Mouse (Mus musculus) embryonic facial prominence, embryonic 15.5 days (tissue): ENCODE results near the gene 4930563M21Rik. TPM values are rescaled to one million over a fixed set of nuclear protein-coding genes. Genes with fewer than 3 reads are reported as not detected.
"Not testable (repeated sequence)": the region's sequence is repeated elsewhere in the genome, so short reads cannot be mapped to it uniquely, and the experiment has no call there.

Source experiments
- ATAC-seq: fragments of 200-750 bp; cut with Nextera tagmentation; 2 replicates; pipeline ENCODE4 v1.8.0; 2017; ENCODE audit warnings: low read depth, moderate TSS enrichment; ENCODE audit not compliant: insufficient number of reproducible peaks, low FRiP score, low TSS enrichment
- H3K27ac ChIP-seq: fragments of 300-500 bp; sonication (generic); replicated peaks from 2 replicates; pipeline ENCODE4 v1.5.1; 2015; ENCODE audit warnings: mild to moderate bottlenecking, inconsistent platforms
- H3K27me3 ChIP-seq: fragments of 300-500 bp; sonication (generic); 2 replicates; pipeline ENCODE4 v1.6.1; 2015; ENCODE audit warnings: inconsistent platforms
- H3K36me3 ChIP-seq: fragments of 300-500 bp; sonication (generic); 2 replicates; pipeline ENCODE4 v1.6.1; 2015; ENCODE audit warnings: mild to moderate bottlenecking, inconsistent platforms
- H3K4me1 ChIP-seq: fragments of 300-500 bp; sonication (generic); 2 replicates; pipeline ENCODE4 v1.6.1; 2015; ENCODE audit warnings: inconsistent platforms
- H3K4me2 ChIP-seq: fragments of 300-500 bp; sonication (generic); replicated peaks from 2 replicates; pipeline ENCODE4 v1.6.1; 2015; ENCODE audit warnings: mild to moderate bottlenecking, inconsistent platforms
- H3K4me3 ChIP-seq: fragments of 300-500 bp; sonication (generic); replicated peaks from 2 replicates; pipeline ENCODE4 v1.5.1; 2015; ENCODE audit warnings: mild to moderate bottlenecking, inconsistent platforms
- H3K9ac ChIP-seq: fragments of 300-500 bp; sonication (generic); 2 replicates; pipeline ENCODE4 v1.6.1; 2015; ENCODE audit warnings: inconsistent platforms
- H3K9me3 ChIP-seq: fragments of 300-500 bp; sonication (generic); replicated peaks from 2 replicates; pipeline ENCODE4 v1.6.1; 2016; ENCODE audit warnings: inconsistent platforms
- WGBS: fragments of 180-500 bp; shearing (Covaris S2); methylation state at CpG from one replicate; pipeline ENCODE4 v1.1.7; 2015; 5-methylcytosine and 5-hydroxymethylcytosine counted together
- polyA plus RNA-seq: library from polyadenylated mRNA; unstranded; fragments of >200 nt; fragmentation: Nextera tagmentation; extraction: Ambion mirVana; gene quantifications from 2 replicates; pipeline ENCODE4 v1.2.1, GENCODE M21; 2015

The 4930563M21Rik gene
- polyA plus RNA-seq, result not detected in 2 replicates

DNA sequence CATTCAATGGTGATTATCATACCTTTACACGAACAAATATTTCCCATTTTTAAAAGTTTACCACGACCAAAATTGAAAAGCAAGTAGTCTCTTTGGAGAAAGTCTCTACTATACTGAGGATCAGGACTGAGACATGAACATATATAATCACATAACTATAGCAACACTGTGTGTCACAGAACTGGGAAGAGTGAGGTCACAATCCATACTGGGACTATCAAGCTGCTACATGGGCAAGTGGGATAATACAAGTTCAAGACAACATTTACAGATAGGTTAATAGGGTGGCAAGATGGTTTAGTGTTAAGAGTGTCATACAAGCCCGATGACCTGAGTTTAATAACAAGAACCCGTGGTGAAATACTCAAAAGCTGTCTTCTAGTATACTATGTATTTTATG, at the start of gene 4930563M21Rik:
4930563M21Rik (minus strand) TSS at position 101 of the 400 bp plus-strand sequence.
- no peaks in the 10 kb centered on the region for H3K27me3 ChIP-seq

DNA sequence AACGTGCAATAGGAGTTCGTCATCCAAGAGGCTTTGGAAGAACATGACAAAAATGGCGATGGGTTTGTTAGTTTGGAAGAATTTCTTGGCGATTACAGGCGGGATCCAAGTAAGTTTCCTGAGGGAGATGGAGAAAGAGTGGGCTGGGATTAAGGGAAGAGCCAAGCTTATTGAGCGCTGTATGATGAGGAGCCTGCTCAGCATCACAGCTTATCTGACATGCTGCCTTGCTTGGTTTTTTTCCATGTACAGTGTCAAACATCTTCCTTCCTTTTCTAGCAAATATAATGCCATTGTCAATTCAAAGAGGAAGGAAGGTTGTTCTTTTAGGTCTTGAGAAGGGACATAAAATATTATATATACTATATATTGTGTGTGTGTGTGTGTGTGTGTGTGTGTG, 45.8 kb upstream of the 4930563M21Rik start:
- H3K27me3 ChIP-seq, result no peaks in the 10 kb centered on the region
- no peak for ATAC-seq
- H3K9ac ChIP-seq, result no peak overlapping the region
- peaks cover 51% of the 10 kb centered on the region for H3K36me3 ChIP-seq
- no peaks in the 10 kb centered on the region for H3K9me3 ChIP-seq
- H3K27ac ChIP-seq, result no peak overlapping the region
- H3K4me3 ChIP-seq, result no peak overlapping the region
- 85% methylated on average over 6 of the region's 6 CpGs for WGBS
- no peak overlapping the region for H3K4me2 ChIP-seq
- H3K4me1 ChIP-seq, result no peaks in the 10 kb centered on the region; the same call in 1 of the 2 replicates

More for the DNA sequence above, at the start of gene 4930563M21Rik:
- Histone ChIP-seq H3K4me1 (no peaks in the 10 kb centered on the region), H3K4me3 (no peak within 1 kb of the TSS), H3K9me3 (no peaks in the 10 kb centered on the region), H3K36me3 (no peaks in the 10 kb centered on the region), H3K9ac (no peak within 1 kb of the TSS), H3K4me2 (no peak within 1 kb of the TSS), H3K27ac (no peak within 1 kb of the TSS)
- no peak for ATAC-seq
- WGBS, result 78% methylated on average over 4 of the region's 4 CpGs

DNA sequence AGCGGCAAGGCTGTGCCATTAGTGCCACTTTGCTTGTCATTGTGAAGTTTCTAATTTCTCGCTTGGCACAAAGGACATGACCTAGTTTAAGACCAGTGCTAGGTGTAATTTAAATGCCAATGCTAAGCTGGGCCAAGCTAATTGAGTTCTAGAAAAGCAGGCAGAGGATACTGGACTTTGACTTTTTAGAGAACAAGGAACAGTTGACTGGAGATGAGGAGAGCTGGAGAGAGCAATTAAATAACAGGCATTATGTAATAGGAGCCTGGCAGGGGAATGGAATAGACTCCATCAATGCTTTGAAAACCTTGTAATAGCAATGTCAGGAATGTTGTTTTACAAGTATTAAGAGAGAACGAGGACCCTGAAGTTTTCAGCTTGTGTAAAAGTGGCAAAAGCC, 43.4 kb upstream of the 4930563M21Rik start:
- Histone ChIP-seq H3K27ac (no peak overlapping the region), H3K27me3 (no peaks in the 10 kb centered on the region), H3K4me2 (no peak overlapping the region), H3K4me1 (no peaks in the 10 kb centered on the region; the same call in 1 of the 2 replicates), H3K36me3 (peaks cover 33% of the 10 kb centered on the region), H3K9ac (no peak overlapping the region), H3K4me3 (no peak overlapping the region), H3K9me3 (no peaks in the 10 kb centered on the region)
- ATAC-seq, result no peak
- 75% methylated on average over 3 of the region's 3 CpGs for WGBS

DNA sequence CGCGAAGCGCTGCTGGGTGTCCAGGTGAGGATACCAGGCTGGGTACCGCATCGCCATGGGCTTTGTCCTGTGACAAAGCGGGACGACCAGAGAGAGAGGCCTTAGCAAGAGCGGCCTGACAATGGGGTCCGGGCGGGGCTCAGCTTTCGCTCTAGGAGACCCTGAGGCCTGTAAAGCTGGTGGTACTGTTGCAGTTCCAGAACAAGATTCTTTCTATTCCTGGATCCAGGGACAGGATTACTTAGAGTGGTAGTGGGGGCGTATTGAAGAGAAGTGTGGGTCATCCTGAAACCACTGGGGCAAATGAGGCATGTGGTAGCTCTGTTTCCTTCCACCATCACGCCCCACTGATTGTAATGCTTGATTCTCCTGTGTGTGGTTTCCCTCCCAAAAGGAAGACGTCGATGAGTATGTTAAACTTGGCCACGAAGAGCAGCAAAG, 31.9 kb upstream of the 4930563M21Rik start:
- no peak; the same call in 1 of the 2 replicates for ATAC-seq
- H3K36me3 ChIP-seq, result peaks cover 9% of the 10 kb centered on the region
- under 1% methylated on average over 16 of the region's 16 CpGs for WGBS
- peak overlapping the region; percentile 74 for H3K4me3 ChIP-seq
- H3K9me3 ChIP-seq, result no peaks in the 10 kb centered on the region
- peak overlapping the region; percentile 97 for H3K27ac ChIP-seq
- H3K4me1 ChIP-seq, result peaks cover 19% of the 10 kb centered on the region
- peak overlapping the region; percentile 55 for H3K4me2 ChIP-seq
- peak overlapping the region; percentile 97 for H3K9ac ChIP-seq
- H3K27me3 ChIP-seq, result no peaks in the 10 kb centered on the region

DNA sequence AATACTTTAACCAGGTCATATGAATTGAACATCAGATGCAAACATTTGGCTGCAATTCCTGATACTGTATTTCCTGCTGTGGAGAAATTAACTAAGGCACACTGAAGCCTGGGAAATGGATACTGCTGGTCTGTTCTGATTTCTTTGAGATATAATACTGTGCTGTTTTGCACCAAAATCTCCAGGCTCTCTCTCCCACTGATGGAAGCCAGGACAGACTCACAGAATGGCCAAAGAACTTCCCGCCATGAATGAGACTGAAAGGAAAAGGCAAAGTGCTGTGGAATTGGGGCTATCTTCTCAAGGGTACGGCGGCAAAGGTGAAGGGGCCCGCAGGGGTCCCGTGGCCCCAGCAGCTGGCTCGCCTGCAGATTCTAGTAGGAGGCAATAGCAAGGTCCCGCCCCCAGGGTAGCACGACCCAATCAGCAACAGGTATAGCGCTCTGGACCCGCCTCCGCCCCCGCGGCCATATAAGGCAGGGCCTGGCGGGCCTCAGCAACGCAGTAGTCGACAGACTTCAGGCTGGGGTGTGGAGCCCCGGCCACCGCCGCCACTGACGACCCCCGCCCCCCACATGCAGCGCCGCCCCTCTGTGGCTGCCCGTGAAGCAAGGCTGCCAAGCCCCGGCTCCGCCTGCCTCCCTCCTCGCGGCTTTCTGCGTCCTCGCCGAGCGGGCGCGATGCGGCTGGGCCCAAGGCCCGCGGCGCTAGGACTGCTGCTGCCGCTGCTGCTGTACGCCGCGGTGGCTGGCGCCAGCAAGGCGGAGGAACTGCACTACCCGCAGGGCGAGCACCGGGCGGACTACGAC, 31.2 kb upstream of the 4930563M21Rik start, which contains the start of gene Rcn2:
Rcn2 (plus strand) TSS at position 474 of the 809 bp plus-strand sequence.
- Histone ChIP-seq H3K4me2 (peak within 1 kb of the TSS; percentile 55), H3K36me3 (peaks cover 9% of the 10 kb centered on the region), H3K9ac (peak within 1 kb of the TSS; percentile 97), H3K27me3 (no peaks in the 10 kb centered on the region), H3K9me3 (no peaks in the 10 kb centered on the region), H3K27ac (peak within 1 kb of the TSS; percentile 97), H3K4me1 (peaks cover 19% of the 10 kb centered on the region), H3K4me3 (peak within 1 kb of the TSS; percentile 74)
- peak; percentile 100 for ATAC-seq
- WGBS, result under 1% methylated on average over 49 of the region's 49 CpGs

DNA sequence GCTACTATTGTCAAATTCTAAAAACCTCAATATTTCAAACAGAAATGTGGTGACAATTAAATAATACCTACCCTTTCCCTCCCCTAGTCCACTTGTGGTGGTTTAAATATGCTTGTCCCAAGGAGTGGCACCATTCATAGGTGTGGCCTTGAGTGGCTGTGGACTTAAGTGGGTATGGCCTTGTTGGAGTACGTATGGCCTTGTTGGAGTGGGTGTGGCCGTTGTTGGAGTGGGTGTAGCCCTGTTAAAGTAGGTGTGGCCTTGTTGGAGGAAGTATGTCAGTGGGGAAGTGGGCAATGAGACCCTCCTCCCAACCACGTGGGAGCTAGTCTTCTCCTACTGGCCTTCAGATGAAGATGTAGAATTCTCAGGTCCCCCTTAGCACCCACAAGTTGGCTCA, 21.9 kb upstream of the 4930563M21Rik start:
- Histone ChIP-seq H3K9me3 (no peaks in the 10 kb centered on the region), H3K27me3 (no peaks in the 10 kb centered on the region), H3K9ac (no peak overlapping the region), H3K4me3 (no peak overlapping the region), H3K4me2 (no peak overlapping the region), H3K36me3 (no peaks in the 10 kb centered on the region), H3K27ac (no peak overlapping the region), H3K4me1 (no peaks in the 10 kb centered on the region)
- WGBS, result 62% methylated on average over 3 of the region's 3 CpGs
- ATAC-seq, result no peak

DNA sequence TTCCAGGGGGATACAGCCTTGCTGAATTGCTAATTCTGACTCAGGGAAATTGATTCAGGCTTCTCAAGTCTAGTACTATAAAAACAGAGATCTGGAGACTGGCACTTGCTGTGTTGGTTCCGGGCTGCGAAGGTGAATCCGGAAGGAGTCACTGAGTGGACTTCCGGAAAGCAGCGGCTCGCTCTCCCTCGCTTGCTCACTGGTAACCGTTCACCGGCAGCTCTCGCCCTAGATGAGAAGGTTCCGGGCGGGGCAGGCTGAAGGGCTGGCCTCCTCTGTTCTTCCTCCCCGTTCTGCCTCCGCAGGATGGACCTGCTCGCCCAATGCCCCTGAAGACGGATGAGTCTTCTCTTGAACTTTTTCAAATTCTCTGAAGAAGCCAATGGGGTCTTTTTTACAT, 16.9 kb upstream of the 4930563M21Rik start:
- Histone ChIP-seq H3K9ac (no peak overlapping the region), H3K4me1 (no peaks in the 10 kb centered on the region), H3K27ac (no peak overlapping the region), H3K4me3 (no peak overlapping the region), H3K4me2 (no peak overlapping the region), H3K36me3 (no peaks in the 10 kb centered on the region), H3K9me3 (no peaks in the 10 kb centered on the region), H3K27me3 (no peaks in the 10 kb centered on the region)
- 86% methylated on average over 16 of the region's 16 CpGs for WGBS
- no peak for ATAC-seq

DNA sequence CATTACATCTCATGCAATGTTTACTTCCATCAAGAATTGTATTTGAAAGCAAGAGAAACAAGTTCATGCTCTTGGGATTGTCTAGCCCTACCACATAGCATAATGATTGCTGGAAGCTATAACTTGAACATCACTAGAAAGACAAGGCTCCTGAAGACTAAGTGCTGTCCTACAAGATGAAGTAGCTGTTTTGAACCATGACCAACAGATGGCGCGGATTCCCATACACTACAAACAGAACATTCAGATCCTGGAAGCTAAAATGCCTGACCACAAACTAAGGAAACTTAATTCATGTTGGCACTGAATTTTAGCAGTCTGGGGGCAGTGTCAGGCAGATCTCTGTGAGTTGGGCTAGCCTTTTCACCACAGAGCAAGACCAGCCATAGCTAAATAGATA, 14.4 kb upstream of the 4930563M21Rik start:
- Histone ChIP-seq H3K27me3 (no peaks in the 10 kb centered on the region), H3K4me2 (no peak overlapping the region), H3K27ac (no peak overlapping the region), H3K36me3 (no peaks in the 10 kb centered on the region), H3K9me3 (no peaks in the 10 kb centered on the region), H3K4me1 (no peaks in the 10 kb centered on the region), H3K9ac (no peak overlapping the region), H3K4me3 (no peak overlapping the region)
- 62% methylated on average over 2 of the region's 2 CpGs for WGBS
- ATAC-seq, result no peak

DNA sequence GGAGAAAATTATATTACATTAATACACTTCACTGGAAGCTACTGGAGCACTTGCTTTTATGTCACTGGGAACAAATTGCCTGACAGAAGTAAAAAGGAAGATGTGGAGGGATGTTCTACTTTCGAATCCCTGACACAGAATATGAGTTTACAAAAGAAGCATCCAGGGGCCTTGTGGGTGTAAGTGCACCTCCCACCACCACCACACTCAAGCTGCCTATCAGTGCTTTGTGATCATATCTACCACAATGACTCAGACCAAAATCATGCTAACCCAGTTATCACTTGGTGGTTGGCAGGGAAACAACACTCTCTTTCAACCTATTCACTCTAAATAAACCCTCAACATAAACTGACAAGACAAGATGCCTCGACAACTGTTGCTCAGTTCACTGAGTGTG, 5.7 kb downstream of the 4930563M21Rik start:
- ATAC-seq, H3K4me3 ChIP-seq, H3K36me3 ChIP-seq, H3K4me2 ChIP-seq, H3K9me3 ChIP-seq, H3K27me3 ChIP-seq, H3K9ac ChIP-seq, H3K27ac ChIP-seq, H3K4me1 ChIP-seq: not testable (repeated sequence)
- WGBS, result 62% methylated on average over 2 of the region's 2 CpGs

DNA sequence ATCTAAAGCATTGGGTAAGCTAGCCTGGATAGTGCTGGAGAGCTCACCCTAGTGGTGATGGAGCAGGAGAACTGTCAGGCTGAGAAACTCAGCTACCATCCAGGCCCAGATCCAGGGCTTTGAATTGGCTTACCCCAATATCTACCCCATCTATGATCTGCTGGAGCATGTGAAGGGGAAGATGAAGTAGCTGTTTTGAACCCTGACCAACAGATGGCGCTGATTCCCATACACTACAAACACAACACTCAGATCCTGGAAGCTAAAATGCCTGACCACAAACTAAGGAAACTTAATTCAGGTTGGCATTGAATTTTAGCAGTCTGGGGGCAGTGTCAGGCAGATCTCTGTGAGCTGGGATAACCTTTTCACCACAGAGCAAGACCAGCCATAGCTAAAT, 63.5 kb downstream of the 4930563M21Rik start:
- Histone ChIP-seq H3K27me3 (no peaks in the 10 kb centered on the region), H3K4me1 (no peaks in the 10 kb centered on the region), H3K9me3 (no peaks in the 10 kb centered on the region), H3K9ac (no peak overlapping the region), H3K4me2 (no peak overlapping the region), H3K27ac (no peak overlapping the region), H3K4me3 (no peak overlapping the region), H3K36me3 (peaks cover 7% of the 10 kb centered on the region)
- 15% methylated on average over 1 of the region's 1 CpGs for WGBS
- no peak for ATAC-seq

DNA sequence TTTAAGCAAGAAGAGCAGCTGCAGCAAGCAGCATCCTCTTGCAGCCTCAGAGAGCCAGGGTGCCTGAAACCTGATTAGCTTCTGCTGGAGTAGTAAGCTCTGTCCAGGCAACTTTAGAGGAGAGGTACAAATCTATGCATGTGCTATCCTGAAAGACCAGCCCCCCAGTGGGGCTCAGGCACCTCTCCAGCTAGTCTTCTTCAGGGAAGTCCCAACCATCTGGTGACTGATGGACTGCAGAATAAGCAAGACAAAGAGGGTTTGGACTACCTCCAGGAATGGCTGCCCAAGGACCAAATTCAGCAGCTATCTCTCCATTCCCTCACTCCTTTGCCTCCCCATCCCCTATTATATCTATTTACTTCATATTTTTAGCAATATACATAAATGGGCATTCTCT, 69.0 kb downstream of the 4930563M21Rik start:
- Histone ChIP-seq H3K4me3 (no peak overlapping the region), H3K9ac (no peak overlapping the region), H3K4me2 (no peak overlapping the region), H3K27me3 (no peaks in the 10 kb centered on the region), H3K27ac (0 out of 2 replicates have a peak overlapping the region, but pooled peaks have one; percentile 19), H3K9me3 (no peaks in the 10 kb centered on the region), H3K36me3 (no peaks in the 10 kb centered on the region), H3K4me1 (peaks cover 17% of the 10 kb centered on the region)
- ATAC-seq, result no peak
